Mouse (Mus musculus) MEL (cell line): ENCODE data around the gene Btg1.

Experiments
- CTCF ChIP-seq, 3 experiments: IDR thresholded peaks in 2 of 3; conservative IDR thresholded peaks in 1 of 3; 2 replicates each; pipeline ENCODE4 v1.5.1; 2011 to 2012; ENCODE audit warnings: low read length in 3 of 3, low read depth in 2 of 3, mild to moderate bottlenecking in 2 of 3, improper control_type of control experiment in 1 of 3, inconsistent platforms in 1 of 3, mixed read lengths in 1 of 3, moderate library complexity in 1 of 3; ENCODE audit not compliant: control insufficient read depth in 1 of 3, insufficient read depth in 1 of 3, poor library complexity in 1 of 3, severe bottlenecking in 1 of 3
- POLR2A ChIP-seq, 2 experiments: IDR thresholded peaks; 2 replicates each; pipeline ENCODE4 v1.6.1; 2011 to 2012; ENCODE audit warnings: low read length in 2 of 2, mild to moderate bottlenecking in 2 of 2, control low read depth in 1 of 2, improper control_type of control experiment in 1 of 2, low read depth in 1 of 2, moderate library complexity in 1 of 2; ENCODE audit not compliant: control insufficient read depth in 1 of 2, insufficient read depth in 1 of 2, poor library complexity in 1 of 2

- TF ChIP-seq POLR2A (IDR thresholded peaks at IDR 0.05; ENCODE audit: control insufficient read depth in 1 of 2, insufficient read depth in 1 of 2, low read depth in 1 of 2, low read length in 2 of 2, poor library complexity in 1 of 2) (no peak), CTCF (IDR thresholded peaks at IDR 0.05 in 2 of 3, conservative IDR thresholded peaks at IDR 0.05 in 1 of 3; ENCODE audit: control insufficient read depth in 1 of 3, insufficient read depth in 1 of 3, low read depth in 2 of 3, low read length in 3 of 3, poor library complexity in 1 of 3, severe bottlenecking in 1 of 3) (no peak)
These were observed 17.2 kb upstream of the Btg1 start for GRCm38 (mm10) chr10:96599641-96600040.
